Mouse (Mus musculus) liver, embryonic 14.5 days (tissue): Measurements from ENCODE around the gene Aldh2. TPM values are rescaled to one million over a fixed set of nuclear protein-coding genes. Genes with fewer than 3 reads are reported as not detected.

Experiments used
- ATAC-seq: fragments of 200-750 bp; cut with Nextera tagmentation; 2 replicates; pipeline ENCODE4 v1.8.0; 2017; ENCODE audit warnings: moderate number of reproducible peaks, mild to moderate bottlenecking, moderate library complexity; ENCODE audit not compliant: insufficient read depth
- DNase-seq, 3 experiments: peaks; one replicate each; pipeline ENCODE4 v3.0.0-alpha.2; 2012 to 2013; ENCODE audit warnings: low read depth in 3 of 3, low spot score in 3 of 3
- H3K27ac ChIP-seq: fragments of 300-500 bp; sonication (generic); 2 replicates; pipeline ENCODE4 v1.5.1; 2014; ENCODE audit warnings: moderate library complexity, mild to moderate bottlenecking, control low read depth, inconsistent platforms
- H3K27me3 ChIP-seq: fragments of 300-500 bp; sonication (generic); 2 replicates; pipeline ENCODE4 v1.6.1; 2014; ENCODE audit warnings: mild to moderate bottlenecking, low read length, moderate library complexity; ENCODE audit not compliant: control insufficient read depth, insufficient read depth
- H3K36me3 ChIP-seq: fragments of 300-500 bp; sonication (generic); replicated peaks from 2 replicates; pipeline ENCODE4 v1.6.1; 2014; ENCODE audit warnings: low read depth; ENCODE audit not compliant: control insufficient read depth, insufficient read depth
- H3K4me1 ChIP-seq, 2 experiments: fragments of 200-500 bp in 1 of 2; fragments of 300-500 bp in 1 of 2; sonication (generic) in 1 of 2; replicated peaks; 2 replicates each; pipeline ENCODE4 v1.6.1; 2012 to 2014; ENCODE audit warnings: antibody characterized with exemption in 1 of 2, inconsistent platforms in 1 of 2, low read length in 1 of 2; ENCODE audit not compliant: control insufficient read depth in 2 of 2, insufficient read depth in 2 of 2
- H3K4me2 ChIP-seq: fragments of 300-500 bp; sonication (generic); 2 replicates; pipeline ENCODE4 v1.6.1; 2014; ENCODE audit warnings: low read depth, mild to moderate bottlenecking, control low read depth, moderate library complexity
- H3K4me3 ChIP-seq, 2 experiments: fragments of 200-500 bp in 1 of 2; fragments of 300-500 bp in 1 of 2; sonication (generic) in 1 of 2; 2 replicates each; pipeline ENCODE4 v1.5.1; 2012 to 2014; ENCODE audit warnings: low read depth in 2 of 2, low read length in 2 of 2, mild to moderate bottlenecking in 2 of 2, control low read depth in 1 of 2, inconsistent platforms in 1 of 2, moderate library complexity in 1 of 2; ENCODE audit not compliant: insufficient read depth in 1 of 2
- H3K9ac ChIP-seq: fragments of 300-500 bp; sonication (generic); replicated peaks from 2 replicates; pipeline ENCODE4 v1.6.1; 2014; ENCODE audit warnings: mild to moderate bottlenecking, control low read depth, moderate library complexity
- H3K9me3 ChIP-seq: fragments of 300-500 bp; sonication (generic); 2 replicates; pipeline ENCODE4 v1.6.1; 2016; ENCODE audit warnings: low read length, mixed read lengths; ENCODE audit not compliant: control insufficient read depth
- CTCF ChIP-seq: IDR thresholded peaks from 2 replicates; pipeline ENCODE4 v1.5.1; 2016; ENCODE audit warnings: antibody characterized with exemption, low read depth, control low read depth
- EP300 ChIP-seq: IDR thresholded peaks from 2 replicates; pipeline ENCODE4 v1.6.1; 2016; ENCODE audit warnings: antibody characterized with exemption, low read depth
- WGBS: fragments of 180-500 bp; shearing (Covaris S2); extraction: QIAGEN DNeasy Blood & Tissue Kit; methylation state at CpG from one replicate; pipeline ENCODE4 v1.1.7; 2014; ENCODE audit not compliant: insufficient replicate concordance; 5-methylcytosine and 5-hydroxymethylcytosine counted together
- polyA plus RNA-seq, 2 experiments: library from polyadenylated mRNA; depleted of rRNA in 1 of 2; stranded (reverse) in 1 of 2; unstranded in 1 of 2; fragments of >200 nt; fragmentation: Nextera tagmentation in 1 of 2; extraction: Ambion mirVana in 1 of 2; gene quantifications; 2 replicates each; pipeline versions ENCODE4 v1.2.1 to v1.2.3; 2012 to 2014

Aldh2 gene
- polyA plus RNA-seq (2012; rRNA removed) (113 and 157 TPM in 2 replicates), polyA plus RNA-seq (2014; fragmentation: Nextera tagmentation; extraction: Ambion mirVana) (48.1 and 61.7 TPM in 2 replicates)

DNA sequence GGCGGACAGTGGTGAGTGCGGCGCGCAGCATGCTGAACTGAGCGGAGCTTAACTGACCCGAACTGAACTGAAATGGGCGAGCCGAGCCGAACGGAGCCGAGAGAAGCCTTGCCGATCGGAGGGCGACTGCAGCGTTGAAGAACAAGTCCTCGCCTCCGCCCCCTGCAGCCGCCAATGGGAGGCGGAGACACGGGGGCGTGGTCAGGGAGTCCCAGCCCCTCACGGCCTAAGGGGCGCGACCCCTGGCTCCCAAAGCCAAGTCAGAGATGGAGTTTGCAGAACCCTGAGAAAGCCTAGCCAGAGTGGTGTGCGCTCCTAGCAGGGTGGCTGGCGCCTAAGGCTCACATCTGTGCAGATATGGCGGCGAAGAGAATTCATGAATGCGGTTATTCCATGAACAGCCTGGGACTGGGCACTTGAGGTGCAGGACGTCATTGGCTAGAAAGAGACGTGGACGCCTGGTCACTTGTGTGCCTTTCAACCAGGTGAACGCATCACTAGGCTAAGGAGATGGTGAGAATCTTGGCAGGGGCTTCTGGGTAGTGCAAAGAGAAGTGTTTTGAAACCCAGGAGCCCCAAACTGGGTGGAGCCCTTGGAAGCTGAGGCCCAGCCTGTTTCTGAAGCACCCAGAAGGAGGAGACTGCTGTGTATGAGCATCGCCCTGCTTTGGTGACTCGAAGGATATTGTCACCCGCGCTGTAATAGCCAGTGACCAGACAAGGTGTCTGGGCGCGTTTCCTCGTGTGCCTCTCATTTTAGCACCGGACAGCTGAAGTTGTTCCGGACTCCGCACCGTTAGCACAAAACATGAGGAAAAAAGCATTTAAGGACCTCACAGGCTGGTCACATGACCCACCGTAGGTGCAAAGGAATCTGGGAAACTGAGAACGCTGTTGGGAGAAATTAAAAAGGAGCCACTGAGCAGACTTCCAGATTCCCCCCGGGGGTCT is at the start of gene Aldh2:
Gene Aldh2, minus strand, starts transcription at position 374 of the 951 bp plus-strand sequence.
- peak within 1 kb of the TSS; percentile 90 for H3K27ac ChIP-seq
- peak within 1 kb of the TSS; percentile 93 for H3K4me2 ChIP-seq
- H3K9me3 ChIP-seq, result no peaks in the 10 kb centered on the region
- DNase-seq (peak; percentile 70 to 77 (median 77)), ATAC-seq (peak; percentile 91)
- peaks cover 15 to 38% of the 10 kb centered on the region in 2 experiments for H3K4me1 ChIP-seq
- WGBS, result 2% methylated on average over 47 of the region's 47 CpGs
- TF ChIP-seq EP300 (0 out of 2 replicates have a peak, but pooled peaks have one; percentile 12), CTCF (peak; percentile 59)
- no peaks in the 10 kb centered on the region for H3K36me3 ChIP-seq
- peak within 1 kb of the TSS; percentile 68 to 75 for H3K4me3 ChIP-seq
- H3K9ac ChIP-seq, result peak within 1 kb of the TSS; percentile 83
- no peaks in the 10 kb centered on the region for H3K27me3 ChIP-seq

DNA sequence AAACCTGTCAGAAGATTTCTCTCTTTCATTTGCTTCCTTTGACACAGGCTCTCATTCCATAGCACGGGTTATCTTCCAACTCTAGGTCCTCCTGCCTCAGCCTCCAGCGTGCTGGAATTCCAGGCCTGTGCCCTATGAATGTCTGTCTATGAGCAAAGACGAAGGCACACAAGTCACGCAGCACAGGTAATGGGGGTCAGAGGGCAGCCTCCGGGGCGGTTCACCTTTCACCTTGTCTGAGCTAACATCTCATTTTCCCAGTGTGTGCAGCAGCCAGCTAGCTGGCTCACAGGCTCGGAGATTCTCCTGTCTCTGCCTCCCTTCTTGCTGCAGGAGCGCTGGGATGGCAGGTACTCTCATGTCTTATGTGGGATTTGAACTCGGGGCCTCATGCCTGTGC is 46.0 kb upstream of the Aldh2 start:
- Histone ChIP-seq H3K9ac (no peak overlapping the region), H3K36me3 (no peaks in the 10 kb centered on the region), H3K4me2 (no peak overlapping the region), H3K4me1 (no peaks in the 10 kb centered on the region), H3K9me3 (no peaks in the 10 kb centered on the region), H3K4me3 (no peak overlapping the region), H3K27me3 (no peaks in the 10 kb centered on the region), H3K27ac (no peak overlapping the region)
- ATAC-seq, result no peak
- DNase-seq, result no peak
- WGBS, result 74% methylated on average over 9 of the region's 9 CpGs
- TF ChIP-seq CTCF (no peak), EP300 (no peak)

DNA sequence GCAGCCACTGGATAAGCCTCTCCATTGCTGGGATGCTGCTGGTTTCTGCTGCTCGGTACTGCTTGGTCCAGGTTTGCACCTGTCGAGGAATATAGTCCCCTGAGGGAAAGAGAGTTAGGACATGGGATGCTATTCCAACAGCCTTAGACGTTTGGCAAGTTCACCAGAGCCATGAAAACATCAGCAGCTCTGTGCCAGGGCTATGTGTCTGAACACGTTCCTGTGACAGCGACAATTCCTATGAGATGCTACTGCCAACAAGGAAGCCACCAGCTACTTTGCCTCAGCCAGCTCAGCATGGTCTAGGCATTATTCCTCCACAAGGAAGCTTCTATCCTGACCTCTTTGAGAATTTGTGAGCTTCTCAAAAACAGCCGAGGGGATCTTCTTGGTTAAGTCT is 43.7 kb upstream of the Aldh2 start:
- Histone ChIP-seq H3K4me2 (no peak overlapping the region), H3K27me3 (no peaks in the 10 kb centered on the region), H3K9ac (no peak overlapping the region), H3K36me3 (no peaks in the 10 kb centered on the region), H3K4me1 (no peaks in the 10 kb centered on the region), H3K27ac (no peak overlapping the region), H3K4me3 (no peak overlapping the region), H3K9me3 (no peaks in the 10 kb centered on the region)
- no peak for DNase-seq
- TF ChIP-seq CTCF (no peak), EP300 (no peak)
- no peak for ATAC-seq
- WGBS, result 72% methylated on average over 6 of the region's 6 CpGs

DNA sequence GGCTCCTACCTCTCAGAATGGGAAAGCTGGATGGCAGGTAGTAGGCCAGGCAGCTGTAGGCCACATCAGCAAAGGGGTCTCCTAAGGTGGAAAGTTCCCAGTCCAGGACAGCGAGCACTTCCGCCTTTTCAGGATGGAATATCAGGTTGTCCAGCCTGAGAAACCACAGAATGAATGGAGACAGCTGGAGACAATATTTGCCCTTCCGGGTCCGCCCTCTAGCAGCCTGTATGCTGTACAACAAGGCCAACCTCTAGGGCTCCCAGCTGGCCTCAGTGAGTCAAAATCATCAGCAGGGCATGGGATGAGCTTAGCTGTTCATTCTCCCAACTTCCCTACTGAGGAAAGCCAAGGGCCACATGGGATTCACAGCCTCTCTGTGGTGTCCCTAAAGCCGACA is 41.0 kb upstream of the Aldh2 start:
- Histone ChIP-seq H3K4me2 (no peak overlapping the region), H3K27me3 (no peaks in the 10 kb centered on the region), H3K9ac (no peak overlapping the region), H3K27ac (no peak overlapping the region), H3K9me3 (no peaks in the 10 kb centered on the region), H3K36me3 (no peaks in the 10 kb centered on the region), H3K4me3 (no peak overlapping the region), H3K4me1 (no peaks in the 10 kb centered on the region)
- WGBS, result 75% methylated on average over 5 of the region's 5 CpGs
- no peak for DNase-seq
- TF ChIP-seq CTCF (no peak), EP300 (no peak)
- ATAC-seq, result no peak

DNA sequence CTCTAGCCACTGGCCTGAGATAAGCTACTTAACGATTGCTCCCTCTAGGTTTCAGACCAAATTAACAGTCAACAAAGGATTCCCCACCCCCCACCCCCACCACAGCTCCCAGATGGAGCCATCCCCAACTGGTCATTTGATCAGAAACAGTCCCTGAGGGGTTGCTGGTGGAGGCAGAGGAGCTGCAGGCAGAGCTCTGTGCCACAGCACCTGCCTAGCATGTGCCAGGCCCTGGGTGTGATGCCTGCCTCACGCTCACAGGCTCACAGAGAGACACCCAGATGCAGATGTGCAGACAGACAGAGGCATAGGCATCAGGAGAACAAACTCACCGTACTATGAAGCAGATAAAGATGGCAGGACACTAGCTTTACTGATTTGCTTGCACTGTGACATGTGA is 39.2 kb upstream of the Aldh2 start:
- H3K4me1 ChIP-seq, result no peaks in the 10 kb centered on the region
- TF ChIP-seq CTCF (no peak), EP300 (no peak)

More for the DNA sequence above, 39.2 kb upstream of the Aldh2 start:
- WGBS, result 32% methylated on average over 3 of the region's 3 CpGs
- Histone ChIP-seq H3K27ac (no peak overlapping the region), H3K36me3 (no peaks in the 10 kb centered on the region), H3K9ac (no peak overlapping the region), H3K9me3 (no peaks in the 10 kb centered on the region), H3K4me2 (no peak overlapping the region), H3K4me3 (no peak overlapping the region), H3K27me3 (no peaks in the 10 kb centered on the region)
- ATAC-seq, result no peak
- no peak for DNase-seq
